Mouse (Mus musculus): Measurements from ENCODE around the gene Syt1.

Gene Syt1

DNA sequence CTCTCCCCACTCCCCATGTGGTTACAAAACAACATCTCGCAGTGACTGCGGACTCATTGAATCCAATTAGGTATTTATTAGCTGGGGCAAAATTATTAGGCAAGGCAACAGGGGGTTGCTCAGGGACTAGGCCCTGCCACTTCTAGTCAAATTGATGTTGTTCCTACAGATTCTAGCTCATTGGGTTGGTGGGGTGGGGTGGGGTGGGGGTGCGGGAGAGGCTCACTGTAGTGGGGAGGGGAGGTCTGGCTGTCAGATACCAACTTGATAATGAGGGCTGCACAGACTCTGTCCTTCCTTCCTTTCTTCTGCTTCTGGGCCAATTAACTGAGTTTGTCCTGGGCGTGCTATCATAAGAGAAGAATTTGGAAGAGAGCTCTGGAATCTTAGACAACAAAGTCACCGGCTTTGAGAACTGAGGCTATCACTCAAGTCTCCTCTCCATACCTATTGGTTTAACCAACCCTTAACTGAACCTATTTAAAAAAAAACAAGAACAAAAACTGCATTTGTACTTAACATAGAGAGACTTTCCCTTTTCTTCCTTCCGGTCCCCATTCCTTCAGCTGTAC is 441.1 kb downstream of the Syt1 start:
- no peak for DNase-seq

DNA sequence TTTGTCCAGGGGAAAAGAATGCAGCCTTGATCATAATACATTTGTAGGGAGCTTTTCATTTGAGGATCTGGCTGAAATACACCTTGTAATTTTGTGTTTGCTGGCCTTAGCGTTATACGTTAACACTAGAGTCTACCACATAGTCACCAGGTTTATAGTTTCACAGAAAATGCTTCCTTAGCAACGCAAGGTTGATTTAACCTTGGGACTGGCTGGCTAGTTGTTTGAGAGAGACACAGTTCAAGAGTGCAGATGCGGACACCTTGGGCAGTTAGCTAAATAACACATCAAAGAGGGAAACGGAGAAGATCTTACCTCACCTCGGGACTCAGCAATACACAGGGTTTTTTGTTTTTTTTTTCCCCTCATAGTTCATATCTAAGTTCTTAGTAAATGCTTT is 441.9 kb downstream of the Syt1 start:
- DNase-seq, result no peak

DNA sequence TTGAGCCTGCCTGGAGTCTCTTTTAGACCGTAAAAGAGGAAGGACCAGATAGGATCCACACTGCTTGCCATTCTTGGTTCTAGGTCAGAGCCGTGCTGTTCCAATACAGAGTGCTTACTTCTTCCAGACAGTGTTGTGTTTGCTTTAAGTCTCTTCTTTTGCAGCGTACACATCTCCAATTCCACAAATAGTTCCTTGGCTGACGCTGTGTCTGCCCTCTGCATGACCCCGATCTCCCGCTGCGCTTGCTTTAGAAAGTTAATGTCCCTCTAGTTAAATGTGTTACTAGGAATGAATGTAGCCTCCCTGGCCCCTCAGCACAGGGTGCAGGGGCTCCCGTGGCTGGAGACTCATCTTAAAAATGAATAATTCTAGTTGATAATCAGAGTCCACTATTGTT is 442.6 kb downstream of the Syt1 start:
- peak in 1 of 2 experiments; percentile 31 for DNase-seq

DNA sequence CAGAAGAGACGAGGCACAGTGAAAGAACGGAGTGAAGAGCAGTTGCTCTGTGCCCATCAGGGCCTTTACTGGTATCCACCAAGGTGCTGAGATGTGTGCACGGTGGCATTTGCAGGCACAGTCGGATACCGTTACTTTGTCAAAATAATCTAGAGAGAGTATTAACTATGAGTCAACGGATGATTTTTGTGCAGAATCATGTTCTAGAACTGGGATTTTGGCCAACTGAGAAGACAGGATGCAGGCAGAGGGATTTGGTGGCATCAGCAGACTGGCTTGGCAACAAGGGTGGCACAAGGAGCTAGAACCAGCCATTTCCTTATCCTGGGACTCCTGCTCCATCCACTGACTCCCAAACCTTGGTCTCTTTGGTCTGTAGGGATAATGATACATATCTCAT is 443.3 kb downstream of the Syt1 start:
- DNase-seq, result peak; percentile 47 to 60

DNA sequence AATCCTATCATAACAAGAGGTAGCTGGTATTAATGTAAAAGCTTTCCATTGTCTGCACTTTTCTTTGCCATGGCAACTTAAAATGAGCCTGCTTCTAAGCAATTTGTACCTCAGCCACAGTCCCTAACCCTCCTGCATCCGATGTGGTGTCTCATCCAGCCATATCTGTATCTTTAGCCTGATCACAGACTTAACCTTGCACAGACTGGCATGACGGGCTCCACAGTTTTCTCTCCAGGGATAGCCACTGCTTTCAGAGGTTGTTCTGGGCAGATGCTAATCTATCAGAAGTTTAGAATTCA is 451.2 kb downstream of the Syt1 start:
- DNase-seq, result no peak

- no peak for DNase-seq
Measured at GRCm38 (mm10) chr10:108558812-108559606, 451.8 kb downstream of the Syt1 start.

- DNase-seq, result no peak
Measured at GRCm38 (mm10) chr10:108552544-108552943, 458.2 kb downstream of the Syt1 start.

- no peak for DNase-seq
Measured at GRCm38 (mm10) chr10:108545715-108546114, 465.1 kb downstream of the Syt1 start.

DNA sequence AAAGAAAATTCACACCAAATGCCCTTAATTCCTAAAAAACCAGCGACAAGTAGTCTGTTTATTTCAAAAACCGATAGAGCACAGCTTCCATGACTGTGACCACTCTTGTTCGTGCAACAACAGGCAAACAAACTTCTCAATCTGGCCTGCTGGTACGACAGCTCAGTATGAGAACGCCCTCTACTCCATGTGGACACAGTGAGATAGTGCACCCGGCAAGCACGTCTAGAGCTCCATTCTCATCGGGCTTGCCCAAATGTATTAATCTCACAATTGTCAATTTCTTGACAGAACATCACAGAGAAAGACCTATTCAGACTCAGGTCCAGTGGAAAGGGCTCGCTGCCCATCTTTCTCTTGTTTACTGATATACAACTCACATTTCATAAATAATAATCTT is 469.2 kb downstream of the Syt1 start:
- DNase-seq, result no peak

- DNase-seq, result no peak
Measured at GRCm38 (mm10) chr10:108538546-108538945, 472.2 kb downstream of the Syt1 start.

- DNase-seq, result no peak
Measured at GRCm38 (mm10) chr10:108537641-108538040, 473.1 kb downstream of the Syt1 start.

GRCm38 (mm10) chr10:108535922-108536321 is 474.9 kb downstream of the Syt1 start:
- DNase-seq, result no peak

- DNase-seq, result no peak
Measured at GRCm38 (mm10) chr10:108534112-108534511, 476.7 kb downstream of the Syt1 start.

GRCm38 (mm10) chr10:108532916-108533315 is 477.9 kb downstream of the Syt1 start:
- no peak for DNase-seq

GRCm38 (mm10) chr10:108532283-108532682 is 478.5 kb downstream of the Syt1 start:
- DNase-seq, result no peak

DNA sequence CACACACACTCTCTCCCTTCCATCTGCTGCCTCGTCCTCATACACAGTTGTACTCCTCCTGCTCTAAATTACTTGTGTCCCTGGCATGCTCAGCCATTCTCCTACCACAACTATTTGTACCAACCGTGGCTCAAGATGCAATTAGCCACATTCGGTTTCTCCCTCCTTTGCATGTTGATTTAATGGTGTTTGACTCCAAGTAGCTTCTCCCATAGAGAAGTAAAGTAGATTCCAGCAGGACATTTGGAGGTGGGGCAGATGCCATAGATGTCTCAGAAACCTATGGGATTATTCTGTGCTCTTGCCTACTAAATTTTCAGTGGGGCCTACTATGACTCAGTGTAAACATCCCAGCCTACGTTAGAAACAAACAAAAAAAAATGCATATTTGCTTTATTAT is 479.1 kb downstream of the Syt1 start:
- DNase-seq, result no peak

GRCm38 (mm10) chr10:108531111-108531510 is 479.7 kb downstream of the Syt1 start:
- no peak for DNase-seq

DNA sequence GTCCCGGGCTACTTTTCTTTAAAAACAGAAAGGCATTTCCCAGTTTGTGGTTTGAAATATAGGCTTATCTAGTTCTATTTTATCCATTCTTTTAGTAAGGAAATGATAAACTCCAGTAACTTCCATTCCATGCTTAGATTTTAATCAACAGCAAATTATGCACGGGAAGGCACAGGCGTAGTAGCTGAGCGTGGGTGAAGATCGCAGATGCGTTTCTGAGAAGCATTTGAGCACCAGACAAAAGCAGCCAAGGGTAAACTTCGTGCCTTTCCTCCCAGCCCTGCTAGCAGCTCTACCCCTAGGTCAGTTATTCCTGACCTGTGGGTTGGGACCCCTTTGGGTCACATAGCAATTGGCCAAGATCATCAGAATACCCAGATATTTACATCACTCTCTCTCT is 482.4 kb downstream of the Syt1 start:
- DNase-seq, result no peak

DNA sequence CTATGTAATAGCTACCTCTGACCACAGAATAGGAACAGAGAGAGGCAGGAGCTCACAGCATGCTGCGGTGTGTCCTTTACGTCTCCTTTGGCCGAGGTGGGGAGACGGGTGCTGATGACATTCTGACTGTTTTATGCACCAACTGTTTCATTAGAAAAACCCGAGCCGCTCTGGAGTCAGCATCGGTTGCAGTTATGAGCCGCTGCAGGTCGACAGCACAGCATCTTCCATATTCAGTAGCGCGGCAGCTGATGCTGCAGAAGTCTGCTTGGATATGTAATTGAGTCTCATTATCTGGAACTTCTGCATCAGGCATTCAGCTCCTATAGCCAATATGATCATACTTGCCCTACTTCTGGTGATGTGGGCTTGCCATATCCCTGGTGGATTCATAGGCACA is 485.3 kb downstream of the Syt1 start:
- DNase-seq, result no peak

DNA sequence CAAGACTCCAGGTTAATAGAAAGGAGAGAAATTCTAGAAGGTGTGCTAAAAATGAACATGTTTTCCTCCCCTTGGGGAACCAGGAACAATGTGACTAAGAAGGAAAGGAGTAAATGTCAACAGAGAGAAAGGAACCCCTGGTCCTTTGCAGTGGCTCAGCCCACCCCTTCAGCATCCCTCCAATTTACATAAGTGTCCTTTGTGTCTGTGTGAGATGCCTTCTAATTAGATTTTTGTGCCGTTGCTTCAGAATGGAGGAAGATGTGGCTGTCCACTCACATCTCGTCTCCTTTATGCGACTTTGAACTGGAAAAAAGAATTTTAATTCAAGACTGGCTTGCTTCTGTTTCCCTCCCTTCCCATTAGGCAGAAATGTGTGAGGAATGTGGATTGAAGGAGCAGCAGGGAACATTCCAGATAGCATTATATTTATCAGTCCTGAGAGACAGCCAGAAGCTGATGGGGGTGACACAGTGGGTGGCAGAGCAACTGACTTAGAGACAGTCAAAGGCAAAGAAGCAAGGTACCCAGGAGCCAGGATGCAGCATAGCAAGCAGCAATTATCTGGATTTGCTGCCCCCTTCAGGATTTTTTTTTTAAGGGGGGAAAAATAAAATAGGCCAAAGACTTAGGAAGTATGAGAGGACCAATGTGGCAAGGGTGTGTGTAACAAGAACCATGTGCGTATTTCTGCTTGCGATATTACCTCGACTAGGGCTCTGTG is 486.3 kb downstream of the Syt1 start:
- DNase-seq, result peak in 1 of 2 experiments; percentile 50

GRCm38 (mm10) chr10:108519156-108519555 is 491.6 kb downstream of the Syt1 start:
- DNase-seq, result no peak

- DNase-seq, result no peak
Measured at GRCm38 (mm10) chr10:108517076-108517475, 493.7 kb downstream of the Syt1 start.

DNA sequence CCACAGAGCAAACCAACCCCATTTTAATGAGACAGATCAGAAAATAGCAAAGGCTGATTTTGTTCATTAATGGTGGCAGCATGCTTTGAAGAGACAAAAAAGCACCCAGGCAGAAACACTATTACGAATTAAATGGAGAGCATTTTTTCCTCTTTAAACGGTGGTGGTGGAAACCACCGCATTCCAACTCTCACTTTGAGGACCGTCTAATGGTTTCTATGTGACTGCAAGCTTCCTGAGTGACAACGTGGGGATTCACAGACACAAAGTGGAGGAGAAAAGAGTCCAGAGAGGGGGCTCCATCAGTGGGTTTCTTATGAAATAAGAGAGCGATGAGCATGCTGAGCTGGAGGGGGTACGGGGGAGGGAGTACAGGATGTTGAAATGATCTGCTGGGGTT is 496.1 kb downstream of the Syt1 start:
- no peak for DNase-seq

DNA sequence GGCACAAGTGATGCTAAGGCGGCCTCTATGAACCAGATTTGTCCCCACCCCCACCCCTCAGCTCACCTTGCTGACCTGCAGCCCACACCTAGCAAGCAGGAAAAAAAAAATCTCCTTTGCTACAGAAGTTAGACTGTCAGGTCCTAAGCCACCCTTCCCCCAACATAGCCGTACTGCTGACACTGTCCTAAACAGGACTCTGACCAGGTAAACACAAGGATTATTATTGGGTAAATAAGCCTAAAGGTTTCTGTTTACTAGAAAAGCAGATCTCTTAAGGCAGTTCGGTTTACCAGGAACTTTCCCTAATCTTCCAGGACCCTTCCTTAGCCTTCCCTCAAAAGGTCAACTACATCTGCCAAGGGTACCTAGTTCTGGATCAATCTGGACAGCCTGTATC is 501.2 kb downstream of the Syt1 start:
- DNase-seq, result no peak
